Mouse (Mus musculus) embryonic facial prominence, embryonic 15.5 days (tissue): ENCODE data around the gene Pcx. TPM values are rescaled to one million over a fixed set of nuclear protein-coding genes. Genes with fewer than 3 reads are reported as not detected.

Experiments
- ATAC-seq: fragments of 200-750 bp; cut with Nextera tagmentation; 2 replicates; pipeline ENCODE4 v1.8.0; 2017; ENCODE audit warnings: low read depth, moderate TSS enrichment; ENCODE audit not compliant: insufficient number of reproducible peaks, low FRiP score, low TSS enrichment
- H3K27ac ChIP-seq: fragments of 300-500 bp; sonication (generic); replicated peaks from 2 replicates; pipeline ENCODE4 v1.5.1; 2015; ENCODE audit warnings: mild to moderate bottlenecking, inconsistent platforms
- H3K27me3 ChIP-seq: fragments of 300-500 bp; sonication (generic); 2 replicates; pipeline ENCODE4 v1.6.1; 2015; ENCODE audit warnings: inconsistent platforms
- H3K36me3 ChIP-seq: fragments of 300-500 bp; sonication (generic); 2 replicates; pipeline ENCODE4 v1.6.1; 2015; ENCODE audit warnings: mild to moderate bottlenecking, inconsistent platforms
- H3K4me1 ChIP-seq: fragments of 300-500 bp; sonication (generic); 2 replicates; pipeline ENCODE4 v1.6.1; 2015; ENCODE audit warnings: inconsistent platforms
- H3K4me2 ChIP-seq: fragments of 300-500 bp; sonication (generic); replicated peaks from 2 replicates; pipeline ENCODE4 v1.6.1; 2015; ENCODE audit warnings: mild to moderate bottlenecking, inconsistent platforms
- H3K4me3 ChIP-seq: fragments of 300-500 bp; sonication (generic); replicated peaks from 2 replicates; pipeline ENCODE4 v1.5.1; 2015; ENCODE audit warnings: mild to moderate bottlenecking, inconsistent platforms
- H3K9ac ChIP-seq: fragments of 300-500 bp; sonication (generic); 2 replicates; pipeline ENCODE4 v1.6.1; 2015; ENCODE audit warnings: inconsistent platforms
- H3K9me3 ChIP-seq: fragments of 300-500 bp; sonication (generic); replicated peaks from 2 replicates; pipeline ENCODE4 v1.6.1; 2016; ENCODE audit warnings: inconsistent platforms
- WGBS: fragments of 180-500 bp; shearing (Covaris S2); methylation state at CpG from one replicate; pipeline ENCODE4 v1.1.7; 2015; 5-methylcytosine and 5-hydroxymethylcytosine counted together
- polyA plus RNA-seq: library from polyadenylated mRNA; unstranded; fragments of >200 nt; fragmentation: Nextera tagmentation; extraction: Ambion mirVana; gene quantifications from 2 replicates; pipeline ENCODE4 v1.2.1, GENCODE M21; 2015

The Pcx gene
- polyA plus RNA-seq, 1 experiment from 2014 or later, result 20.2 TPM

DNA sequence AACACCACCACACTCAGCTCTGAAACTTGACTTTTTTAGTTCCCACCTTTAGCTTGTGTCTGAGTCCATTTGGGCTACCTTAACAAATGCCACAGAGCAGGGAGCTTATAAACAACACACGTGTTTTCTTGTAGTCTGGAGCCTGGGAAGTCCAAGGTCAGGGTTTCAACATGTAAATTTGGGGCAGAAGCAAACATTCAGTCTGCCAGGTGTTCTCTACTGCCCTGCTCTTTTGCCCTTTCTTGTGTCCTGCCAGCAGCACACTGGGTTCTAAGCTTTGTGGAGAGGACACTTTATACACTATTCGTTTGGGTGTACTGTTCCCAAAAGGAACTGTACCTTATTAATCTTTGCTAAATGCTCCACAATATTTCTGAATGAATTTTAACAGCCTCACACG lies 78.2 kb downstream of the Pcx start:
- no peak overlapping the region for H3K9ac ChIP-seq
- no peak for ATAC-seq
- H3K4me2 ChIP-seq, result no peak overlapping the region
- no peak overlapping the region for H3K4me3 ChIP-seq
- 66% methylated on average over 3 of the region's 3 CpGs for WGBS
- no peaks in the 10 kb centered on the region for H3K36me3 ChIP-seq
- H3K27ac ChIP-seq, result no peak overlapping the region
- H3K9me3 ChIP-seq, result no peaks in the 10 kb centered on the region
- H3K4me1 ChIP-seq, result no peaks in the 10 kb centered on the region; the same call in 1 of the 2 replicates
- no peaks in the 10 kb centered on the region for H3K27me3 ChIP-seq

GRCm38 (mm10) chr19:4589081-4589480 lies 78.8 kb downstream of the Pcx start:
- Histone ChIP-seq H3K27ac (no peak overlapping the region), H3K4me2 (no peak overlapping the region), H3K4me1 (no peaks in the 10 kb centered on the region; the same call in 1 of the 2 replicates), H3K9ac (no peak overlapping the region), H3K27me3 (no peaks in the 10 kb centered on the region), H3K4me3 (no peak overlapping the region), H3K9me3 (no peaks in the 10 kb centered on the region), H3K36me3 (no peaks in the 10 kb centered on the region)
- ATAC-seq, result no peak
- WGBS, result 81% methylated on average over 1 of the region's 1 CpGs

DNA sequence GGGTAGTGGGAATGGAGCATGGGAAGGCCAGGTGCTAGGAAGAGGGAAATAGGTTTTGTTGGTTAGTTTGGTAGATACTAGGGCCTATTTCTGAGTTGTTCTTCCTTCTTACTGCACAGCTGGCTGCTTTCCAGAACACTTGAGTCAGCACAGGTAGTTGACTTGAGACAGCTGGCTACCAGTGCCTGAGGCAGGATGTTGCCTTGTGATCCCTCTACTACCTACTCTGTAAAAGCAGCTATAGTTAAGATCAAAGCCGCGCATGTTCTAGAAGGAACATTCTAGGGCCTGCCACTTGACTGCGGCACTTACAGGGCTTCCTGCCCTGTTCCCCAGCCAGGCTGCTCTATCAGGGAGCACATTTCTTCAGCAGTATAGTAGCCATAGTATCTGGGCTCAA lies 79.8 kb downstream of the Pcx start:
- Histone ChIP-seq H3K4me1 (no peaks in the 10 kb centered on the region; the same call in 1 of the 2 replicates), H3K4me3 (no peak overlapping the region), H3K9me3 (no peaks in the 10 kb centered on the region), H3K27me3 (no peaks in the 10 kb centered on the region), H3K36me3 (no peaks in the 10 kb centered on the region), H3K27ac (no peak overlapping the region), H3K4me2 (no peak overlapping the region), H3K9ac (no peak overlapping the region)
- ATAC-seq, result no peak
- WGBS, result 78% methylated on average over 3 of the region's 3 CpGs

DNA sequence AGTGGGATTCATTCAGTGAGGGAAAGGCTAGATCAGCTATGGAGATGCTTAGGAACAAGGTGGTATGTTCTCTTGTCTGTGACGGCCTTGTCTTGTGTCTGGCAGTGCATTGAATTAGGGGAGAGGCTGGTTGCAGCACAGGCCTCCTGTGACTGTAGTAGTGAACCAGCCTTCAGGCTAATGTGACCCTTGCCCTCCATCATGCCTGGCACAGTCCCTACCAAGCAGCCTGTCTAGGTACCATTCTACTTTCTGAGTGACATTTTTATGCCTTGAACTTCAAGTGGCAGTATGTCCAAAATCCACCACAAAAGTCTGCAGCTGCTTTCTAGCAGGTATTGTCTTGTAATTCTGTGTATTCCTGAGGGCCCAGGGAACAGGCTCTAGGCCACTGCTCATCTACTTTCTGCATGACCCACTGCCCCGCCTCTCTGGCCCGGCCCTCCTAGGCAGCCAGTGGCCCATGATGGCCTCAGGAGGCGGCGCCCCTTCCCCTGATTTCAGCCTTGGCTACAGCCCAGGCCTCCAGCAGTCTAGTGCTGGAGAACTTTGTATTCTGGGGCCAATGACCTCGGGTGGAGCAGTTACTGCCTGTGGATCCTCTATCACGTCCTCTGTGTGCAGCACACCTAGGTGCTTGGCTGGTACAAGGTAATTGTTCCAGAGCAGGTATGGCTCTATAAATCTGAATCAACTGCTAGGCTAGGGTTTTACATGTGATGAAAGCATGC lies 83.7 kb downstream of the Pcx start:
- Histone ChIP-seq H3K9ac (no peak overlapping the region), H3K4me3 (no peak overlapping the region), H3K9me3 (no peaks in the 10 kb centered on the region), H3K4me1 (no peaks in the 10 kb centered on the region; the same call in 1 of the 2 replicates), H3K27me3 (no peaks in the 10 kb centered on the region), H3K4me2 (no peak overlapping the region), H3K36me3 (no peaks in the 10 kb centered on the region), H3K27ac (no peak overlapping the region)
- WGBS, result 60% methylated on average over 7 of the region's 7 CpGs
- no peak for ATAC-seq

DNA sequence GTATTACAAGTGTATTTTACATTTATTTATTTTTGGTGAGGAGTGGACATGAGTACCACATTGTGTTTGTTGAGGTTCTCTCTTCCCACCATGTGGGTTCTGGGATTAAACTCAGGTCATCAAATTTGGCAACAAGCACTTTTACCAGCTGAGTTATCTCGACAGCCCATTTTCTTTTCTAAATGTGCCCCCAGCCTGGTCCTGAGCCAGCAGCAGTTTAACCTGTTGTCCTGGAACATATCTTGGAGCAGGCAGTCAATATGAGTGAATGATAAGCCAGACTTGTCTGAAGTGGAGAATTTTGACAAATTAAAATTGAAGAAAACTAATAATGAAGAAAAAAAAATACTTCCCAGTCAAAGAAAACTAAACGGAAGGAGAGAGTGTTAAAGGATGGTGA lies 85.8 kb downstream of the Pcx start:
- Histone ChIP-seq H3K4me1 (no peaks in the 10 kb centered on the region; the same call in 1 of the 2 replicates), H3K27ac (no peak overlapping the region), H3K4me2 (no peak overlapping the region), H3K9ac (no peak overlapping the region), H3K9me3 (no peaks in the 10 kb centered on the region), H3K4me3 (no peak overlapping the region), H3K36me3 (no peaks in the 10 kb centered on the region), H3K27me3 (no peaks in the 10 kb centered on the region)
- WGBS, result 77% methylated on average over 2 of the region's 2 CpGs
- no peak for ATAC-seq

DNA sequence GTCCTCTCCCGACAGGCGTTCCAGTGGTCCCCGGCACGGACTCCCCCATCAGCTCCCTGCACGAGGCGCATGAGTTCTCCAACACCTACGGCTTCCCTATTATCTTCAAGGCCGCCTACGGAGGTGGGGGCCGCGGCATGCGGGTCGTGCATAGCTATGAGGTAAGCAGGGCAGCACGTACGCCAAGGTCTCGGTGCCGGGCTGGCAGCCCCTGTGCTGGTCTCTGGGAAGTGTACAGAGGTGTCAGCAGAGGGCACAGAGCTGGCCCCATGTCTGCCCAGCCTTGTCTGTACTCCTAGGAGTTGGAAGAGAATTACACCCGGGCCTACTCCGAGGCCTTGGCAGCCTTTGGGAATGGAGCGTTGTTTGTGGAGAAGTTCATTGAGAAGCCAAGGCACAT lies 92.2 kb downstream of the Pcx start:
- H3K9me3 ChIP-seq, result no peaks in the 10 kb centered on the region
- H3K27ac ChIP-seq, result no peak overlapping the region
- WGBS, result 90% methylated on average over 20 of the region's 20 CpGs

GRCm38 (mm10) chr19:4603801-4604723 lies 93.8 kb downstream of the Pcx start:
- no peak overlapping the region for H3K27ac ChIP-seq
- 44% methylated on average over 24 of the region's 24 CpGs for WGBS
- no peak overlapping the region for H3K9ac ChIP-seq
- peaks cover 13% of the 10 kb centered on the region for H3K4me1 ChIP-seq
- no peaks in the 10 kb centered on the region for H3K27me3 ChIP-seq
- H3K4me2 ChIP-seq, result 0 out of 2 replicates have a peak overlapping the region, but pooled peaks have one; percentile 0
- no peaks in the 10 kb centered on the region for H3K36me3 ChIP-seq
- H3K9me3 ChIP-seq, result no peaks in the 10 kb centered on the region
- no peak overlapping the region for H3K4me3 ChIP-seq
- peak; percentile 45 for ATAC-seq

More for the DNA sequence above, 92.2 kb downstream of the Pcx start:
- no peak for ATAC-seq
- H3K4me3 ChIP-seq, result no peak overlapping the region
- H3K27me3 ChIP-seq, result no peaks in the 10 kb centered on the region
- H3K9ac ChIP-seq, result no peak overlapping the region
- H3K36me3 ChIP-seq, result no peaks in the 10 kb centered on the region
- peaks cover 13% of the 10 kb centered on the region for H3K4me1 ChIP-seq
- no peak overlapping the region for H3K4me2 ChIP-seq

GRCm38 (mm10) chr19:4605654-4606053 lies 95.4 kb downstream of the Pcx start:
- Histone ChIP-seq H3K27me3 (no peaks in the 10 kb centered on the region), H3K4me1 (peaks cover 13% of the 10 kb centered on the region), H3K9ac (no peak overlapping the region), H3K27ac (no peak overlapping the region), H3K9me3 (no peaks in the 10 kb centered on the region), H3K4me3 (no peak overlapping the region), H3K36me3 (no peaks in the 10 kb centered on the region), H3K4me2 (no peak overlapping the region)
- no peak for ATAC-seq
- 84% methylated on average over 4 of the region's 4 CpGs for WGBS

DNA sequence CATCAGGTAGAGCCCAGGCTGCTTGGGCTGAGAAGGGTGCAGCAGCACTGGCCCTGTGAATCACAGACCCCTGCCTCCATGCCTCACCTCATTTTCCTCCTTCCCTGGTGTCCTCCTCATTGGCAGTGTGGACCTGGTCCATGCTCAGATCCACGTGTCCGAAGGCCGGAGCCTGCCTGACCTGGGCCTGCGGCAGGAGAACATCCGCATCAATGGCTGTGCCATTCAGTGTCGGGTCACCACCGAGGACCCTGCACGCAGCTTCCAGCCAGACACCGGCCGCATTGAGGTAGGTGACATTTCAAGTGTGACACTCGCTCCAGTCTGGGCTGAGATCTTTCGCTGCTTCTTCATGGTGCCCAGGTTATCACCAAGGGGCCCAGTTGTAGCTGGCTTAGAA lies 97.1 kb downstream of the Pcx start:
- Histone ChIP-seq H3K4me2 (no peak overlapping the region), H3K4me1 (peaks cover 20% of the 10 kb centered on the region), H3K36me3 (peaks cover 15% of the 10 kb centered on the region), H3K27ac (no peak overlapping the region), H3K4me3 (no peak overlapping the region), H3K9ac (no peak overlapping the region), H3K9me3 (no peaks in the 10 kb centered on the region), H3K27me3 (no peaks in the 10 kb centered on the region)
- ATAC-seq, result no peak
- 94% methylated on average over 12 of the region's 12 CpGs for WGBS

GRCm38 (mm10) chr19:4608511-4608910 lies 98.2 kb downstream of the Pcx start:
- no peak overlapping the region for H3K27ac ChIP-seq
- WGBS, result 87% methylated on average over 4 of the region's 4 CpGs
- ATAC-seq, result no peak

DNA sequence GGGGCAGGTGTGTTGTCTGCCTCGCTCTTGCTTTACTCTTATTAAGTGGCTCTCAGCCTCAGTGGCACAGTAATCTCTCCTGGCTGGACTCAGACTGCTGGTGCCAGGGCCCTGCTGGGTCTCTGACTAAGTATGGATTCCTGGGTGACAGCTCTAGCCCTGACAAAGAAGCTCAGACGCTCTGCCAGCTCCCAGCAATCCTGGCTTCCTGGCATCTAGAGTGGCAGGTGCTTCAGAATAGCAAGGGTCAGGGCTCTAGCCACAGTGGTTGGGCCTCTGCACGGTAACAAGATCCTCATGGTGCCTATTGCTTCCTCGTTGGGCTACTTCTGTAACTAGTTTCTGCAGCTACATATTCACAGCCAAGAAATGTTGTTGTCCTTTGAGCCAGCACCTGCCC lies 99.8 kb downstream of the Pcx start:
- WGBS, result 58% methylated on average over 4 of the region's 4 CpGs
- ATAC-seq, result no peak

More at GRCm38 (mm10) chr19:4608511-4608910, 98.2 kb downstream of the Pcx start:
- no peak overlapping the region for H3K4me3 ChIP-seq
- no peak overlapping the region for H3K4me2 ChIP-seq
- H3K9me3 ChIP-seq, result no peaks in the 10 kb centered on the region
- H3K9ac ChIP-seq, result no peak overlapping the region
- H3K36me3 ChIP-seq, result peaks cover 26% of the 10 kb centered on the region
- peaks cover 31% of the 10 kb centered on the region for H3K4me1 ChIP-seq
- H3K27me3 ChIP-seq, result no peaks in the 10 kb centered on the region

More for the DNA sequence above, 99.8 kb downstream of the Pcx start:
- H3K9me3 ChIP-seq, result no peaks in the 10 kb centered on the region
- H3K36me3 ChIP-seq, result peaks cover 29% of the 10 kb centered on the region
- H3K4me3 ChIP-seq, result no peak overlapping the region
- no peak overlapping the region for H3K4me2 ChIP-seq
- H3K27ac ChIP-seq, result no peak overlapping the region
- H3K4me1 ChIP-seq, result peaks cover 32% of the 10 kb centered on the region
- no peaks in the 10 kb centered on the region for H3K27me3 ChIP-seq
- no peak overlapping the region for H3K9ac ChIP-seq
